Mouse (Mus musculus) lung, adult 2 months (tissue): ENCODE measurements around the gene Esp23.
"Not testable (repeated sequence)": the region's sequence is repeated elsewhere in the genome, so short reads cannot be mapped to it uniquely, and the experiment has no call there.

Experiments used
- CTCF ChIP-seq: fragments of 200-500 bp; IDR thresholded peaks from 2 replicates; pipeline ENCODE4 v1.5.1; 2011; ENCODE audit warnings: mild to moderate bottlenecking, low read length, control low read depth; ENCODE audit not compliant: insufficient read depth
- POLR2A ChIP-seq: fragments of 200-500 bp; IDR thresholded peaks from 2 replicates; pipeline ENCODE4 v1.6.1; 2011; ENCODE audit warnings: low read depth, mild to moderate bottlenecking, control low read depth, low read length, borderline replicate concordance; ENCODE audit errors: extremely low read depth

DNA sequence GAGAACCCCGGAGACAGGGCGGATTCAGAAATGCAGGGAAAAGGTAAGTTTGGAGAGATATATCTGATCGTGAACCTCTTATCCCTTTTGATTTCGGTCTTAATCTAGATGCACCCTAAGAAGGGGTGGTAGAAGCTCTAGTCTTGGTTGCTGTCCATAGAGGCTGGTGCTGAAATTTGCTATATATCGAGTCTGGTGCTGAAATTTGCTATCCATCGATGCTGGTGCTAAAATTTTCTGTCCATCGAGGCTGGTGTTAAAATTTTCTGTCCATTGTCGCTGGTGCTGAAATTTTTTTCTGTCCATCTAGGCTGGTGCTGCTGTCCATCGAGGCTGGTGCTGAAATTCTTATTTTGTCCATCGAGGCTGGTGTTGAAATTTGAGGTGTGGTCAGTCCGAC is 30.3 kb upstream of the Esp23 start:
- not testable (repeated sequence) for TF ChIP-seq POLR2A, CTCF
